23 mouse cellular contexts compared by ENCODE assay signal in the genomic region with DNA sequence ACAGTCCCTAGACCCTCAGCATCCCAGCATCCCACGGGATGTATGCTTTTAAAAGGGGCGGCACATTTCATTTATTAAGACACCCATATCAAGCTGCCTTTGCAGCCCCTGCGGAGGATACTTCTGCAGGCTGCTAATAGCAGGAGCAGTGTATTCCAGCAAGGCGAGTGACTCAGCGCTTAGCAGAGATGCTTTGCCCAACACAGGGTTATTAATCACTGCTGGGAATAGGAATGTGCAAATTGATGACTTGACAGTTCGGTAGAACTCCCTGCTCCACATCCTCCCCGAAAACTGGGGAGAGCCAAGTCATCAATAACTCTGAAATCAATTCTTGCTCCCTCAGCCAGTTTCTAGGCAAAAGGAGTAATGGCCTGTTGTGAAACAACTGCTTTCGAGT. TPM values are rescaled to one million over a fixed set of nuclear protein-coding genes. Genes with fewer than 3 reads are reported as not detected.
DNase-seq lines count a peak whose midpoint lies in the region; TF ChIP-seq lines count a peak whose summit lies in the region.
"Had no signal": no experiment of that assay in that cellular context is flagged by ENCODE, and none has a peak within 500 bp of the region (broad histone marks: within the 10 kb centered on the region; RNA-seq: fewer than 3 reads in every experiment).

No protein-coding gene starts in this region.

- intact Hi-C loops in left cerebral cortex, postnatal 4 days (cut with DNase I), result no loop called here

- no peaks in the 10 kb centered on the region; the same call in 1 of the 2 replicates for H3K27me3 ChIP-seq in cerebellum, adult 2 months (ENCODE audit: control insufficient read depth, insufficient read depth, low read length)
- H3K27me3 ChIP-seq: hindbrain, embryonic 13.5 days; limb, embryonic 15.5 days had no signal

- H3K9me3 ChIP-seq in ES-E14 (ENCODE audit: control insufficient read depth, insufficient read depth, low read depth, low read length), result no peaks in the 10 kb centered on the region
- H3K9me3 ChIP-seq: heart, embryonic 12.5 days; hindbrain, embryonic 13.5 days; limb, embryonic 10.5 days; limb, embryonic 15.5 days; liver, embryonic 15.5 days had no signal

- WGBS in cerebellum, adult 2 months, result 76% methylated on average over 8 of the region's 8 CpGs

- peak overlapping the region; percentile 32; the same call in 1 of the 2 replicates for H3K27ac ChIP-seq in layer of hippocampus, adult 2 months
- no peak overlapping the region for H3K27ac ChIP-seq in ES-E14 (ENCODE audit: insufficient read depth, low read depth, low read length, poor library complexity, severe bottlenecking)
- no peak overlapping the region for H3K27ac ChIP-seq in cerebellum, adult 2 months (ENCODE audit: insufficient read depth, low read length)
- H3K27ac ChIP-seq: hindbrain, embryonic 13.5 days; limb, embryonic 10.5 days; limb, embryonic 15.5 days; liver, embryonic 15.5 days had no signal

- no peak overlapping the region for H3K9ac ChIP-seq in ES-E14 (ENCODE audit: insufficient read depth, low read depth, low read length, poor library complexity, severe bottlenecking)
- H3K9ac ChIP-seq: heart, embryonic 12.5 days; hindbrain, embryonic 13.5 days; limb, embryonic 15.5 days; liver, embryonic 15.5 days; lung, embryonic 14.5 days had no signal

- peak; percentile 20 to 30 for DNase-seq in adrenal gland, postnatal 36 days
- DNase-seq in adrenal gland, postnatal 10 days, result no peak
- peak in 1 of 2 experiments; percentile 13 for DNase-seq in layer of hippocampus, adult 2 months (ENCODE audit: low spot score in 2 of 2)
- no peak for DNase-seq in layer of hippocampus, postnatal 10 days (ENCODE audit: low spot score in 2 of 2)
- DNase-seq in ES-E14 (ENCODE audit: low read depth, low spot score), result no peak
- DNase-seq in brain, adult 2 months (ENCODE audit: low read depth, low spot score), result peak; percentile 60
- no peak for DNase-seq in cerebellum, adult 2 months
- DNase-seq in left cerebral cortex, postnatal 4 days, result no peak
- DNase-seq: B cell, adult 2 months; cerebellum, adult 9-10 months; cerebellum, postnatal 36 days; gastrocnemius, postnatal 14 days; heart, postnatal 4 days; kidney, adult 11 months; kidney, postnatal 25 days; lung, embryonic 14.5 days; lung, postnatal 14 days; midbrain, embryonic 14.5 days had no signal

- H3K4me1 ChIP-seq in ES-E14 (ENCODE audit: control insufficient read depth in 2 of 2, insufficient read depth in 2 of 2, low read length in 2 of 2, poor library complexity in 1 of 2), result no peaks in the 10 kb centered on the region; a peak in 1 of 4 replicates
- no peaks in the 10 kb centered on the region for H3K4me1 ChIP-seq in cerebellum, adult 2 months (ENCODE audit: control insufficient read depth, insufficient read depth, low read length)

- no peaks in the 10 kb centered on the region for H3K36me3 ChIP-seq in ES-E14 (ENCODE audit: control insufficient read depth, insufficient read depth, low read length, poor library complexity, severe bottlenecking)
- H3K36me3 ChIP-seq: heart, embryonic 12.5 days; hindbrain, embryonic 13.5 days; limb, embryonic 10.5 days; limb, embryonic 15.5 days; liver, embryonic 15.5 days had no signal

- no peak overlapping the region for H3K4me3 ChIP-seq in layer of hippocampus, adult 2 months
- H3K4me3 ChIP-seq in ES-E14 (ENCODE audit: insufficient read depth in 1 of 2, low read depth in 1 of 2, low read length in 2 of 2, poor library complexity in 1 of 2, severe bottlenecking in 1 of 2), result no peak overlapping the region
- no peak overlapping the region for H3K4me3 ChIP-seq in cerebellum, adult 2 months (replicated peaks; ENCODE audit: insufficient read depth, low read depth, low read length)
- H3K4me3 ChIP-seq: heart, embryonic 12.5 days; hindbrain, embryonic 13.5 days; limb, embryonic 10.5 days; limb, embryonic 15.5 days; liver, embryonic 15.5 days had no signal

- in situ Hi-C loops in ES-E14 (cut with MboI; ENCODE audit: low sequenced_read_pairs in 2 of 2, unreplicated experiment in 2 of 2), result no loop called here

- TF ChIP-seq CTCF in layer of hippocampus, adult 2 months (conservative IDR thresholded peaks at IDR 0.05), result no peak
- no peak for TF ChIP-seq CTCF in cerebellum, adult 2 months (IDR thresholded peaks at IDR 0.05; ENCODE audit: borderline replicate concordance, insufficient read depth, low read depth, low read length)

- no peak for TF ChIP-seq POLR2A in cerebellum, adult 2 months (IDR thresholded peaks at IDR 0.05; ENCODE audit: borderline replicate concordance, insufficient read depth, low read length)

TF ChIP-seq in ES-E14, 5 proteins besides CTCF, POLR2A, EP300 and RAD21:
- no peak for TF ChIP-seq CHD2 (IDR thresholded peaks at IDR 0.05; ENCODE audit: low read depth, low read length)
- 0 out of 2 replicates have a peak, but pooled peaks have one; percentile 8 for TF ChIP-seq MAFK (IDR thresholded peaks at IDR 0.05; ENCODE audit: insufficient read depth, low read depth, low read length)

RNA-seq across cellular contexts. Expression of a gene that starts 4.7 kb away (rescaled TPM):
- 100 to 1,000 TPM; 121 to 144 TPM for total RNA-seq in adrenal gland, postnatal 36 days (2021)
- total RNA-seq in adrenal gland, postnatal 10 days (2021), result 10 to 100 TPM; 69.3 to 71.4 TPM
- total RNA-seq in layer of hippocampus, adult 2 months (2021), result 10 to 100 TPM; 85.1 to 86.7 TPM
- 10 to 100 TPM; 74.0 to 78.0 TPM for total RNA-seq in layer of hippocampus, postnatal 10 days (2021)
- 118 and 159 TPM in 2 replicates for total RNA-seq in ES-E14 (2012; rRNA removed)
- 61.1 and 64.2 TPM in 2 replicates for polyA plus RNA-seq in cerebellum, adult 2 months (2012; rRNA removed)
- 10 to 100 TPM; 60.6 to 66.2 TPM for total RNA-seq in left cerebral cortex, postnatal 4 days (2021)

RNA-seq across cellular contexts. Expression of a gene that starts 51.1 kb away (rescaled TPM):
- 100 to 1,000 TPM; 114 to 142 TPM for total RNA-seq in adrenal gland, postnatal 36 days (2021)
- total RNA-seq in adrenal gland, postnatal 10 days (2021), result 100 to 1,000 TPM; 110 to 120 TPM
- 100 to 1,000 TPM; 184 to 186 TPM for total RNA-seq in layer of hippocampus, adult 2 months (2021)
- total RNA-seq in layer of hippocampus, postnatal 10 days (2021), result 100 to 1,000 TPM; 146 to 177 TPM
- 30.3 and 32.6 TPM in 2 replicates for total RNA-seq in ES-E14 (2012; rRNA removed)
- 128 and 145 TPM in 2 replicates for polyA plus RNA-seq in cerebellum, adult 2 months (2012; rRNA removed)
- 100 to 1,000 TPM; 139 to 149 TPM for total RNA-seq in left cerebral cortex, postnatal 4 days (2021)

Comparison
In these comparisons a context has a peak if more than half of its experiments do, and no peak if none do; other contexts are left out.
1. DNase-seq: peak in adrenal gland, postnatal 36 days (2 of 2) and brain, adult 2 months (single experiment); none in adrenal gland, postnatal 10 days (single experiment), layer of hippocampus, postnatal 10 days (0 of 2), ES-E14 (single experiment), cerebellum, adult 2 months (0 of 2) and left cerebral cortex, postnatal 4 days (single experiment).